Mouse (Mus musculus) thymus, postnatal 14 days (tissue): Measurements from ENCODE around the gene Inpp4b.
A peak's percentile ranks its signal among the peaks of the same experiment; 100 is the strongest.
"Not testable (repeated sequence)": the region's sequence is repeated elsewhere in the genome, so short reads cannot be mapped to it uniquely, and the experiment has no call there.

Source experiments
- DNase-seq: peaks from one replicate; pipeline ENCODE4 v3.0.0; 2021

Inpp4b gene

GRCm38 (mm10) chr8:81788498-81788897 lies 446.1 kb downstream of the Inpp4b start:
- no peak for DNase-seq

- DNase-seq: no peak
Measured at GRCm38 (mm10) chr8:81792649-81793048, 450.3 kb downstream of the Inpp4b start.

GRCm38 (mm10) chr8:81798501-81798900 lies 456.1 kb downstream of the Inpp4b start:
- no peak for DNase-seq

GRCm38 (mm10) chr8:81800792-81801191 lies 458.4 kb downstream of the Inpp4b start:
- DNase-seq: no peak

GRCm38 (mm10) chr8:81806797-81807196 lies 464.4 kb downstream of the Inpp4b start:
- DNase-seq: peak; percentile 77

GRCm38 (mm10) chr8:81807578-81807977 lies 465.2 kb downstream of the Inpp4b start:
- DNase-seq: peak; percentile 26

- no peak for DNase-seq
Measured at GRCm38 (mm10) chr8:81808406-81808805, 466.1 kb downstream of the Inpp4b start.

GRCm38 (mm10) chr8:81809414-81809813 lies 467.1 kb downstream of the Inpp4b start:
- not testable (repeated sequence) for DNase-seq

- peak; percentile 7 for DNase-seq
Measured at GRCm38 (mm10) chr8:81812051-81812751, 469.8 kb downstream of the Inpp4b start.

- DNase-seq: no peak
Measured at GRCm38 (mm10) chr8:81814742-81815141, 472.4 kb downstream of the Inpp4b start.

- no peak for DNase-seq
Measured at GRCm38 (mm10) chr8:81815551-81815950, 473.2 kb downstream of the Inpp4b start.

GRCm38 (mm10) chr8:81823121-81823520 lies 480.8 kb downstream of the Inpp4b start:
- no peak for DNase-seq

GRCm38 (mm10) chr8:81824975-81825374 lies 482.6 kb downstream of the Inpp4b start:
- no peak for DNase-seq

- no peak for DNase-seq
Measured at GRCm38 (mm10) chr8:81826406-81826805, 484.1 kb downstream of the Inpp4b start.

- DNase-seq: no peak
Measured at GRCm38 (mm10) chr8:81827306-81827913, 485.1 kb downstream of the Inpp4b start.

- no peak for DNase-seq
Measured at GRCm38 (mm10) chr8:81831430-81831829, 489.1 kb downstream of the Inpp4b start.

GRCm38 (mm10) chr8:81833852-81834251 lies 491.5 kb downstream of the Inpp4b start:
- DNase-seq: no peak

- DNase-seq: no peak
Measured at GRCm38 (mm10) chr8:81840512-81840911, 498.2 kb downstream of the Inpp4b start.

GRCm38 (mm10) chr8:81844104-81844982 lies 502.0 kb downstream of the Inpp4b start:
- DNase-seq: no peak

- no peak for DNase-seq
Measured at GRCm38 (mm10) chr8:81847929-81848328, 505.6 kb downstream of the Inpp4b start.

- DNase-seq: no peak
Measured at GRCm38 (mm10) chr8:81849976-81850375, 507.6 kb downstream of the Inpp4b start.

GRCm38 (mm10) chr8:81853184-81853583 lies 510.8 kb downstream of the Inpp4b start:
- DNase-seq: no peak

- no peak for DNase-seq
Measured at GRCm38 (mm10) chr8:81854543-81854942, 512.2 kb downstream of the Inpp4b start.

GRCm38 (mm10) chr8:81855009-81855408 lies 512.7 kb downstream of the Inpp4b start:
- no peak for DNase-seq
